Mouse (Mus musculus): ENCODE data around the gene Spock1. TPM values are rescaled to one million over a fixed set of nuclear protein-coding genes. Genes with fewer than 3 reads are reported as not detected.

Spock1 gene
- polyA plus RNA-seq, 1 experiment from 2014 or later, result 0.12 TPM

DNA sequence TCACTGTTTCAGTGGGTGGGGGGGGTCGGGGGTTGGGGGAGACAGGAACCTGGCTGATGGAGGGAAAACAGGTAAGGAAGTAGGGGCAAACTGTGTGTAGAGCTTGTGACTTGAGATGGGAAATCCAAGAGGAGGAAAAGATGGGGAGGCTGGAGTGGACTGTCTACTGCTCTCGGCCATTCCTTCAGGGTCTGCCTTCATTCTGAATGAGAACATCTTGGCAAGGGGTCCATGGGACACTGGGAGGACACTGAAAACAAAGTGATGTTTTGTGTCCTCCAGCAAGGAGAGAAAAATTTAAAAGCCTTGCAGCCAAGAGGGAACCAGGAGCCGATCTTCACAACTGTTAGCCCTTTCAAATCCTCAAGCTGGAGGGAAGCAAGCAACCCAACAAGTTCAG, 463.2 kb downstream of the Spock1 start:
- WGBS (ENCODE audit: insufficient replicate concordance), result 48% methylated on average over 3 of the region's 3 CpGs
- Histone ChIP-seq H3K27me3 (ENCODE audit: control insufficient read depth, insufficient read depth, low read depth, low read length) (no peaks in the 10 kb centered on the region), H3K4me1 (ENCODE audit: control insufficient read depth, low read depth, low read length) (no peaks in the 10 kb centered on the region)

DNA sequence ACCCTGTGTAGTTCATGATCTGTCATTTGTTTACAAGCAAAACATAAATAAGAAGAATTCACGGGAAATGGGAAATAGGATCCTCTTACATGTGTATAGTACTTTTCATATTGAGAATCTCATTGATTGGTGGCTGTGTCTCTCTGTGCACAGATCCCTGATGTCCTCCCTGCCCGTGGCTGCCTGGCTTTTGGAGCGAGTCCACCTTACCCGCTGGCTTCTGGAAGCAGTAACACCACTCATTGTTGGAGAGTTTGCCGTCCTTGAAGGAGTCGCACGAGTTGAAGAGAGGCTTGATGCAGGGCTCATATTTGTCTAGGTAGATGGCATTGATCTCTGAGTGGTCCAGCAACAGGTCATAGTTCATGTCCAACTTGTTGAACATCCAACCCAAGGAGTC, 468.0 kb downstream of the Spock1 start:
- WGBS (ENCODE audit: insufficient replicate concordance), result 64% methylated on average over 7 of the region's 7 CpGs
- H3K4me1 ChIP-seq (ENCODE audit: control insufficient read depth, low read depth, low read length), result no peaks in the 10 kb centered on the region
- no peaks in the 10 kb centered on the region for H3K9me3 ChIP-seq (replicated peaks; ENCODE audit: control insufficient read depth, low read length)
- no peak overlapping the region for H3K4me2 ChIP-seq (ENCODE audit: low read depth, low read length)
- H3K4me3 ChIP-seq (ENCODE audit: low read depth, low read length), result no peak overlapping the region
- H3K36me3 ChIP-seq (ENCODE audit: control insufficient read depth, insufficient read depth), result no peaks in the 10 kb centered on the region
- no peak overlapping the region for H3K9ac ChIP-seq (ENCODE audit: low read depth, low read length)
- no peak for ATAC-seq (ENCODE audit: low read depth)
- H3K27me3 ChIP-seq (ENCODE audit: control insufficient read depth, insufficient read depth, low read depth, low read length), result no peaks in the 10 kb centered on the region
- no peak overlapping the region for H3K27ac ChIP-seq (ENCODE audit: low read length)

More for the DNA sequence above, 463.2 kb downstream of the Spock1 start:
- no peak overlapping the region for H3K27ac ChIP-seq (ENCODE audit: low read length)
- no peaks in the 10 kb centered on the region for H3K36me3 ChIP-seq (ENCODE audit: control insufficient read depth, insufficient read depth)
- H3K9me3 ChIP-seq (replicated peaks; ENCODE audit: control insufficient read depth, low read length), result no peaks in the 10 kb centered on the region
- H3K9ac ChIP-seq (ENCODE audit: low read depth, low read length), result no peak overlapping the region
- ATAC-seq (ENCODE audit: low read depth), result no peak
- H3K4me2 ChIP-seq (ENCODE audit: low read depth, low read length), result no peak overlapping the region
- H3K4me3 ChIP-seq (ENCODE audit: low read depth, low read length), result no peak overlapping the region

DNA sequence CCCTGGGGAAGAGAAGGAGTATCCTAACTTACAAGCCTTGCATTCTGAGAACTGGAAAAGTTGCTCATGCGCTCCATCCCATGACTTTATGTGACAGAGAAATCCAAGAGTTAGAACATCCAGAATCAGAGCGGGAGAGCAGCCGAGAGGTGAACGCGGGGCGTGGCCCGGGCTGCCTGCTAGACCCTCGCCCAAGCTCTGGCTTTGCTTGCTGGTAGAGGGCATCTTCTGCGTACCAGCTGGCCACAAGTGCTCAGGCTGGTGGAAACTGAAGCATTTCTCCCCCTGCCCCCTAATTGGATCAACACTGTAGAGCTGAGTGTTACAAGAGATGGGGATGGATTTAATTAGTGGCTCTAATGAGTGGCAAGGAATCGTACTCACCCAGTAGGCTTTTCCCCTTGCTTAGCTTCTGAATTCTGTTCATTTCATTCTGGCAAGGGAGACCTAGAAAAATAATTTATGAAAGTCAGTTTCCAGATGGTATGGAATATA, 472.4 kb downstream of the Spock1 start:
- Histone ChIP-seq H3K9me3 (replicated peaks; ENCODE audit: control insufficient read depth, low read length) (no peaks in the 10 kb centered on the region), H3K36me3 (ENCODE audit: control insufficient read depth, insufficient read depth) (no peaks in the 10 kb centered on the region), H3K4me1 (ENCODE audit: control insufficient read depth, low read depth, low read length) (no peaks in the 10 kb centered on the region), H3K27ac (ENCODE audit: low read length) (no peak overlapping the region), H3K4me3 (ENCODE audit: low read depth, low read length) (no peak overlapping the region), H3K27me3 (ENCODE audit: control insufficient read depth, insufficient read depth, low read depth, low read length) (no peaks in the 10 kb centered on the region), H3K4me2 (ENCODE audit: low read depth, low read length) (no peak overlapping the region), H3K9ac (ENCODE audit: low read depth, low read length) (no peak overlapping the region)
- ATAC-seq (ENCODE audit: low read depth), result no peak
- 81% methylated on average over 10 of the region's 10 CpGs for WGBS (ENCODE audit: insufficient replicate concordance)

DNA sequence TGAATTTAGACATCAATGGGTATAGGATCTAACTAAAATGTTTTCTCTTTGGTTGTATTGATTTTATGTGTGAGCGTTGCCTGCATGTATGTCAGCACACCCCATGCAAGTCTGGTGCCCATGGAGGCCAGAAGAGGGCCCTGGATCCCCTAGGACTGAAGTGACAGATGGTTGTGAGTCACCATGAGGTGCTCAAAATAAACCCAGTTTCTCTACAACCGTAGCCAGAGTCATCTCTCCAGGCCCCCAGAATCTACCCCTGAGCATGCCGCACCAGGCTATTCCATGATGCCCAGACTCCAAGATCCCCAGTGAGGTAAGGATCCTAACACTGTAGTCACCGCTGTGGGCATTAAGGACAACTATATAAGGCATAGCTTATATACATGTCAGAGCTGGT, 474.3 kb downstream of the Spock1 start:
- Histone ChIP-seq H3K9ac (ENCODE audit: low read depth, low read length) (no peak overlapping the region), H3K4me1 (ENCODE audit: control insufficient read depth, low read depth, low read length) (no peaks in the 10 kb centered on the region), H3K36me3 (ENCODE audit: control insufficient read depth, insufficient read depth) (no peaks in the 10 kb centered on the region), H3K27me3 (ENCODE audit: control insufficient read depth, insufficient read depth, low read depth, low read length) (no peaks in the 10 kb centered on the region), H3K4me2 (ENCODE audit: low read depth, low read length) (no peak overlapping the region), H3K4me3 (ENCODE audit: low read depth, low read length) (no peak overlapping the region), H3K27ac (ENCODE audit: low read length) (no peak overlapping the region), H3K9me3 (replicated peaks; ENCODE audit: control insufficient read depth, low read length) (no peaks in the 10 kb centered on the region)
- ATAC-seq (ENCODE audit: low read depth), result no peak
- 63% methylated on average over 4 of the region's 4 CpGs for WGBS (ENCODE audit: insufficient replicate concordance)

DNA sequence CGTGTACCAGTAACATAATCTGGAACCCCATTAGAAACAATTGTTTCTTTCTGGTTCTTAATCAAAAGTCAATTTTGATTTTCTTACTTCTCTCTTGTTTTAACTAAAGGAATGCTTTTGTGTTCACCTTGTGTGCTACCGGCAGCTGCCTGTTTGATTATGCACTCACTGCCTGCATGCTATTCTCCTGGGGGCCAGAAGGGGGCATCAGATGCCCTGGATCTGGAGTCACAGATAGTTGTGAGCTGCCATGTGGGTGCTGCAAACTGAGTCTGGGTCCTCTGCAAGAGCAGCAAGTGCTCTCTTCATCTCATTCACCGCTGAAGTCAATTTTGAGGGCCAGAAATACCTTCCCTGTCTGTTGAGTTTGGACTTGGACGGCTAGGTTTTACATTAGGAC, 476.3 kb downstream of the Spock1 start:
- 75% methylated on average over 4 of the region's 4 CpGs for WGBS (ENCODE audit: insufficient replicate concordance)
- H3K4me2 ChIP-seq (ENCODE audit: low read depth, low read length), result no peak overlapping the region
- H3K9me3 ChIP-seq (replicated peaks; ENCODE audit: control insufficient read depth, low read length), result no peaks in the 10 kb centered on the region
- no peak for ATAC-seq (ENCODE audit: low read depth)
- no peak overlapping the region for H3K9ac ChIP-seq (ENCODE audit: low read depth, low read length)
- no peaks in the 10 kb centered on the region for H3K4me1 ChIP-seq (ENCODE audit: control insufficient read depth, low read depth, low read length)
- no peaks in the 10 kb centered on the region for H3K36me3 ChIP-seq (ENCODE audit: control insufficient read depth, insufficient read depth)
- H3K4me3 ChIP-seq (ENCODE audit: low read depth, low read length), result no peak overlapping the region
- no peaks in the 10 kb centered on the region for H3K27me3 ChIP-seq (ENCODE audit: control insufficient read depth, insufficient read depth, low read depth, low read length)
- H3K27ac ChIP-seq (ENCODE audit: low read length), result no peak overlapping the region

DNA sequence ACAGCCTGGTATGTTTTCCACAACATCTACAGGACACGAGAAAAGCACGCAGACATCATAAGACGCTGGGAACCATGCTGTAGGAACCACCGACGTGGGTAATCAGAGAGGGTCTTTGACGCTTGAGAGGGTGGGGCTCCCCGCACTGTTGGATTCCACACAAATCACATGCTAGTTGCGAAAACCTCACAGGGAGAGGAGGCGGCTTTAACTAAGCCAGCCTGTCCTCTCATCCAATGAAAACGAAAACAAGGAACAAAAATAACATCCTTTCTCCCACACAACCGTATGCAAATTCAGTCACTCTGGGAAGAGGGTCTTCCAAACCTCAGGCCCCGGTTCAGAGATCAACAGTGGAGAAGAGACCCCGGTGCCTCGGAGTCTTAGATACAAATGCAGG, 479.3 kb downstream of the Spock1 start:
- no peaks in the 10 kb centered on the region for H3K4me1 ChIP-seq (ENCODE audit: control insufficient read depth, low read depth, low read length)
- no peak overlapping the region for H3K27ac ChIP-seq (ENCODE audit: low read length)
- no peak overlapping the region for H3K4me2 ChIP-seq (ENCODE audit: low read depth, low read length)
- no peak overlapping the region for H3K9ac ChIP-seq (ENCODE audit: low read depth, low read length)
- H3K9me3 ChIP-seq (replicated peaks; ENCODE audit: control insufficient read depth, low read length), result no peaks in the 10 kb centered on the region
- WGBS (ENCODE audit: insufficient replicate concordance), result 69% methylated on average over 14 of the region's 14 CpGs
- no peak overlapping the region for H3K4me3 ChIP-seq (ENCODE audit: low read depth, low read length)
- ATAC-seq (ENCODE audit: low read depth), result no peak
- H3K36me3 ChIP-seq (ENCODE audit: control insufficient read depth, insufficient read depth), result no peaks in the 10 kb centered on the region
- no peaks in the 10 kb centered on the region for H3K27me3 ChIP-seq (ENCODE audit: control insufficient read depth, insufficient read depth, low read depth, low read length)

DNA sequence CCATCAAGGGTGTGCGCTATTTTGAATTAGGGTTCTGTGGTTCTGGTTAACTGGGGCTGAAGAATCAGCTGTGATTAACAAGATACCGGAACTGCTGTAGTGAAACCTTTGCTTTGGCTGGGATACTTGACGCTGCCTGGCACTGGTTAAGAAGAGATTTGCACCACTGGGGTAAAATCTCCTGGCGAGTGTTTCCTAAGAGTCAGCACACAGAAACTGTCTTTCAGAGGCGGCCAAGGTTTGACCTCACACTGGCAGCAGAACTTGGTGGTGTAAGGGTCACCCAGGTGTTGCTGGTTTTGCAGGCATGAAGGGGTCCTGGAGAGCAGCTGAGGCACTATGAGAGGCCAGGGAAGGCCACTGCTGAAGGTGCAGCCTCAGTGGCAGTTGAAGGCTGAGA, 489.4 kb downstream of the Spock1 start:
- Histone ChIP-seq H3K4me1 (ENCODE audit: control insufficient read depth, low read depth, low read length) (no peaks in the 10 kb centered on the region), H3K9me3 (replicated peaks; ENCODE audit: control insufficient read depth, low read length) (no peaks in the 10 kb centered on the region; the same call in 1 of the 2 replicates), H3K9ac (ENCODE audit: low read depth, low read length) (no peak overlapping the region), H3K4me3 (ENCODE audit: low read depth, low read length) (no peak overlapping the region), H3K36me3 (ENCODE audit: control insufficient read depth, insufficient read depth) (no peaks in the 10 kb centered on the region), H3K27ac (ENCODE audit: low read length) (no peak overlapping the region), H3K27me3 (ENCODE audit: control insufficient read depth, insufficient read depth, low read depth, low read length) (no peaks in the 10 kb centered on the region), H3K4me2 (ENCODE audit: low read depth, low read length) (no peak overlapping the region)
- WGBS (ENCODE audit: insufficient replicate concordance), result 69% methylated on average over 5 of the region's 5 CpGs
- no peak for ATAC-seq (ENCODE audit: low read depth)

DNA sequence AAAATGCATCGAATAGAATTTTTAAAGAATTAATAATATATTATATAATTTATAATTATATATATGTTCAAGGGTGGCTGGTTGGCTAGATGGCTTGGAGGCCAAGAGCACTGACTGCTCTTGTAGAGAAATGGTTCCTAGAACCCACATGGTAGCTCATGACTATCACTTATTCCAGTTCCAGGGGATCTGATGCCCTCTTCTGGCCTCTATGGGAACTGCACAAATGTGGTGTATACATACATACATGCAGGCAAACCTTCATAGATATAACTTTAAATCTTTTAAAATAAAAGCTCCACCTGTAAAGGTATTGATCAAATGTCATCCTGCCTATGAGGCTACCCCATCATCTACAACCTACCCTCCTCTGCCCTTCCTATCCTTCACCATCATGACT, 493.4 kb downstream of the Spock1 start:
- Histone ChIP-seq H3K27me3 (ENCODE audit: control insufficient read depth, insufficient read depth, low read depth, low read length) (no peaks in the 10 kb centered on the region), H3K4me1 (ENCODE audit: control insufficient read depth, low read depth, low read length) (no peaks in the 10 kb centered on the region), H3K36me3 (ENCODE audit: control insufficient read depth, insufficient read depth) (no peaks in the 10 kb centered on the region), H3K9me3 (replicated peaks; ENCODE audit: control insufficient read depth, low read length) (no peaks in the 10 kb centered on the region; the same call in 1 of the 2 replicates), H3K4me2 (ENCODE audit: low read depth, low read length) (no peak overlapping the region), H3K4me3 (ENCODE audit: low read depth, low read length) (no peak overlapping the region), H3K27ac (ENCODE audit: low read length) (no peak overlapping the region), H3K9ac (ENCODE audit: low read depth, low read length) (no peak overlapping the region)
- no peak for ATAC-seq (ENCODE audit: low read depth)
- WGBS (ENCODE audit: insufficient replicate concordance), result 67% methylated on average over 1 of the region's 1 CpGs

DNA sequence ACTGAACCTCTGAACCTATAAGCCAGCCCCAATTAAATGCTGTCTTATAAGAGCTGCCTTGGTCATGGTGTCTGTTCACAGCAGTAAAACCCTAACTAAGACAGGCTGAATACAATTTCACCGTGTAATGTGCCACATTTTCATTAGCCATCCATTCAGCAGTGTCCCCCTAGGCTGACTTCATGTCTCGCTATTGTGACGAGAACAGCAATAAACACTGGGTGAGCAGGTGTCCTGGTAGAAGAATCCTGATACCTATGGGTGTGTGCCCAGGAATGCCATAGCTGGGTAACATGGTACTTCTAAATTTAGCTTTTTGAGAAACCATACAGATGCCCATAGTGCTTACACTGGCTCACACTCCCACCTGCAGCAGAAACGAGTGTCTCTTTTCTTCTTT, 500.5 kb downstream of the Spock1 start:
- Histone ChIP-seq H3K36me3 (ENCODE audit: control insufficient read depth, insufficient read depth) (no peaks in the 10 kb centered on the region), H3K27ac (ENCODE audit: low read length) (no peak overlapping the region), H3K9me3 (replicated peaks; ENCODE audit: control insufficient read depth, low read length) (no peaks in the 10 kb centered on the region), H3K4me1 (ENCODE audit: control insufficient read depth, low read depth, low read length) (no peaks in the 10 kb centered on the region), H3K27me3 (ENCODE audit: control insufficient read depth, insufficient read depth, low read depth, low read length) (no peaks in the 10 kb centered on the region), H3K4me2 (ENCODE audit: low read depth, low read length) (no peak overlapping the region), H3K4me3 (ENCODE audit: low read depth, low read length) (no peak overlapping the region), H3K9ac (ENCODE audit: low read depth, low read length) (no peak overlapping the region)
- WGBS (ENCODE audit: insufficient replicate concordance), result 65% methylated on average over 4 of the region's 4 CpGs
- ATAC-seq (ENCODE audit: low read depth), result no peak
